Mouse (Mus musculus): ENCODE measurements at regions not wholly inside any gene's neighbourhood (a gene's known extent, or its start where the extent isn't known, plus 50 kb on each side); places are given as distances from the start of the nearest gene placed in this dataset.

GRCm38 (mm10) chr8:89234041-89234440 lies 190.1 kb upstream of the Sall1 start:
- Histone ChIP-seq H3K9me3 (ENCODE audit: low read length) (no peaks in the 10 kb centered on the region), H3K4me3 (replicated peaks; ENCODE audit: low read length) (no peak overlapping the region), H3K36me3 (ENCODE audit: insufficient read depth, low read length) (no peaks in the 10 kb centered on the region), H3K4me1 (replicated peaks; ENCODE audit: low read depth, low read length) (no peaks in the 10 kb centered on the region), H3K27me3 (ENCODE audit: insufficient read depth, low read length) (no peaks in the 10 kb centered on the region)
- no peak for TF ChIP-seq POU5F1 (IDR thresholded peaks at IDR 0.05; ENCODE audit: borderline replicate concordance, low read length)
- TF ChIP-seq CTCF (conservative IDR thresholded peaks at IDR 0.05; ENCODE audit: low read length), result no peak
- no peak for TF ChIP-seq NANOG (IDR thresholded peaks at IDR 0.05; ENCODE audit: borderline replicate concordance, low read length)

DNA sequence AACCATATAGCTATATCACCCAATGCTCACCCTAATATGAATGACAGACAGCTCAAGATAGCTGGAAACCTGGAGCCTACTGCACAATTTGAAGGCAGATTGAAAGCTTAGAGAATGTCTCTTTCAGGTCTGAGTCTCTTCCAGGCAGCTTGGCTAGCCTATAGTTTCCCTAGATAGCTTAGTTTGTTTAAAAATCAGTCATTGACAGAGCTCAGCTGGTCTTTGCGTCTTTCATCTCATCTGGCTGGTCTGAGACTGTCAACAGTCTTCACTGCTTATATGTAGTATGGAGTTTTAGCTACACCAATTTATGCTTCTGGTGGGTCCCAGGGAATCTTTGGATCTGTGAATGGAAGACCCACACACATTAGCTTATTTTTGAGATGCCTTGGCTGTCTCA lies 188.4 kb upstream of the Sall1 start:
- Histone ChIP-seq H3K4me1 (replicated peaks; ENCODE audit: low read depth, low read length) (no peaks in the 10 kb centered on the region), H3K4me3 (replicated peaks; ENCODE audit: low read length) (no peak overlapping the region), H3K9me3 (ENCODE audit: low read length) (no peaks in the 10 kb centered on the region), H3K27me3 (ENCODE audit: insufficient read depth, low read length) (no peaks in the 10 kb centered on the region), H3K36me3 (ENCODE audit: insufficient read depth, low read length) (no peaks in the 10 kb centered on the region)
- no peak for TF ChIP-seq CTCF (conservative IDR thresholded peaks at IDR 0.05; ENCODE audit: low read length)
- TF ChIP-seq NANOG (IDR thresholded peaks at IDR 0.05; ENCODE audit: borderline replicate concordance, low read length), result no peak
- no peak for TF ChIP-seq POU5F1 (IDR thresholded peaks at IDR 0.05; ENCODE audit: borderline replicate concordance, low read length)

GRCm38 (mm10) chr8:89229144-89229543 lies 185.2 kb upstream of the Sall1 start:
- Histone ChIP-seq H3K36me3 (ENCODE audit: insufficient read depth, low read length) (no peaks in the 10 kb centered on the region), H3K4me1 (replicated peaks; ENCODE audit: low read depth, low read length) (no peaks in the 10 kb centered on the region), H3K9me3 (ENCODE audit: low read length) (no peaks in the 10 kb centered on the region), H3K4me3 (replicated peaks; ENCODE audit: low read length) (no peak overlapping the region), H3K27me3 (ENCODE audit: insufficient read depth, low read length) (no peaks in the 10 kb centered on the region)
- TF ChIP-seq POU5F1 (IDR thresholded peaks at IDR 0.05; ENCODE audit: borderline replicate concordance, low read length) (no peak), CTCF (conservative IDR thresholded peaks at IDR 0.05; ENCODE audit: low read length) (no peak), NANOG (IDR thresholded peaks at IDR 0.05; ENCODE audit: borderline replicate concordance, low read length) (no peak)

GRCm38 (mm10) chr8:89220870-89221269 lies 176.9 kb upstream of the Sall1 start:
- H3K27me3 ChIP-seq (ENCODE audit: insufficient read depth, low read length), result no peaks in the 10 kb centered on the region

GRCm38 (mm10) chr8:89220381-89220780 lies 176.4 kb upstream of the Sall1 start:
- TF ChIP-seq POU5F1 (IDR thresholded peaks at IDR 0.05; ENCODE audit: borderline replicate concordance, low read length), result no peak
- TF ChIP-seq NANOG (IDR thresholded peaks at IDR 0.05; ENCODE audit: borderline replicate concordance, low read length), result no peak
- TF ChIP-seq CTCF (conservative IDR thresholded peaks at IDR 0.05; ENCODE audit: low read length), result no peak

More at GRCm38 (mm10) chr8:89220870-89221269, 176.9 kb upstream of the Sall1 start:
- Histone ChIP-seq H3K4me3 (replicated peaks; ENCODE audit: low read length) (no peak overlapping the region), H3K4me1 (replicated peaks; ENCODE audit: low read depth, low read length) (no peaks in the 10 kb centered on the region), H3K9me3 (ENCODE audit: low read length) (no peaks in the 10 kb centered on the region), H3K36me3 (ENCODE audit: insufficient read depth, low read length) (no peaks in the 10 kb centered on the region)
- no peak for TF ChIP-seq POU5F1 (IDR thresholded peaks at IDR 0.05; ENCODE audit: borderline replicate concordance, low read length)

DNA sequence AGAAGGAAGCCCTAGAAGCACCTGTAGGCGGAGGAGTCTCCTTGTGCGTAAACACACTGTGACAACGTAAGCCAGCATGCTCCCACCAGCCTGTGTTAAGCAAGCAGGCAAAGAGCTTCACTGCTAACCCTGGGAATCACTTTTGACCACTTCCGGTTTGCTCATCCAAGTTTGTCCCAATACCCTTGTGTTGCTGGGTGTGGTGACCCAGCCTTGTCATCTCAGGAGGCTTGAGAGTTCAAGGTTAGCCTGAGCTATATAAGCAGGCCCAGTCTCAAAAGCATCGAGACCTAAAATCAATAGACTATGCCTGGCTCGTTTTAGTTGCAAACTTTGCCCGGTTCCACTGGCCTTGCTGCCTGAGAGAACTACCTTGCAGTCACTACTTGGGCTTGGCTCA lies 175.2 kb upstream of the Sall1 start:
- Histone ChIP-seq H3K36me3 (ENCODE audit: insufficient read depth, low read length) (no peaks in the 10 kb centered on the region), H3K4me3 (replicated peaks; ENCODE audit: low read length) (no peak overlapping the region), H3K9me3 (ENCODE audit: low read length) (no peaks in the 10 kb centered on the region), H3K27me3 (ENCODE audit: insufficient read depth, low read length) (no peaks in the 10 kb centered on the region), H3K4me1 (replicated peaks; ENCODE audit: low read depth, low read length) (no peaks in the 10 kb centered on the region)
- TF ChIP-seq NANOG (IDR thresholded peaks at IDR 0.05; ENCODE audit: borderline replicate concordance, low read length), result no peak
- TF ChIP-seq POU5F1 (IDR thresholded peaks at IDR 0.05; ENCODE audit: borderline replicate concordance, low read length), result no peak
- TF ChIP-seq CTCF (conservative IDR thresholded peaks at IDR 0.05; ENCODE audit: low read length), result no peak

More at GRCm38 (mm10) chr8:89220381-89220780, 176.4 kb upstream of the Sall1 start:
- no peaks in the 10 kb centered on the region for H3K36me3 ChIP-seq (ENCODE audit: insufficient read depth, low read length)
- H3K4me1 ChIP-seq (replicated peaks; ENCODE audit: low read depth, low read length), result no peaks in the 10 kb centered on the region
- no peak overlapping the region for H3K4me3 ChIP-seq (replicated peaks; ENCODE audit: low read length)
- no peaks in the 10 kb centered on the region for H3K9me3 ChIP-seq (ENCODE audit: low read length)
- H3K27me3 ChIP-seq (ENCODE audit: insufficient read depth, low read length), result no peaks in the 10 kb centered on the region

DNA sequence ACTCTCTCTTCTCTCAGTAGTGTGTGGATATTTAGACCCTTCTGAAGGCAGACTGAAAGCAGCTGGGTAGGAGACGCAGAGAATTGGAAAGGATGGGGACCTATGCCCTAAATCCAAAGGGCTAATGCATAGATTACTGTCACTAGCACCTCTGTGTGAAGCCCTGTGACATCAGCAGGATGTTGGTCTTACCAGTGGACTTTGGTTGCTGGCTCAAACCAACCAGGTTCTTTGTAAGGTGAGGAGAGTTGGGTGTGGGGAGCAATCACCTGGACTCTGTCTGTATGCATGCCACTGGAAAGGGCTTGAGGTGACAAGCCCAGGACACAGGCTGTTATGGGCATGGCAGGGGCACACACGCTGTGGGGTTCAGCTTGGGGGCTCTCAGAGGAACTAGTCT lies 173.7 kb upstream of the Sall1 start:
- no peaks in the 10 kb centered on the region for H3K9me3 ChIP-seq (ENCODE audit: low read length)
- no peak for TF ChIP-seq CTCF (conservative IDR thresholded peaks at IDR 0.05; ENCODE audit: low read length)
- TF ChIP-seq POU5F1 (IDR thresholded peaks at IDR 0.05; ENCODE audit: borderline replicate concordance, low read length), result no peak
- no peak for TF ChIP-seq NANOG (IDR thresholded peaks at IDR 0.05; ENCODE audit: borderline replicate concordance, low read length)
- no peaks in the 10 kb centered on the region for H3K36me3 ChIP-seq (ENCODE audit: insufficient read depth, low read length)
- H3K27me3 ChIP-seq (ENCODE audit: insufficient read depth, low read length), result no peaks in the 10 kb centered on the region
- H3K4me1 ChIP-seq (replicated peaks; ENCODE audit: low read depth, low read length), result no peaks in the 10 kb centered on the region
- no peak overlapping the region for H3K4me3 ChIP-seq (replicated peaks; ENCODE audit: low read length)

- H3K27me3 ChIP-seq (ENCODE audit: insufficient read depth, low read length), result no peaks in the 10 kb centered on the region
- TF ChIP-seq NANOG (IDR thresholded peaks at IDR 0.05; ENCODE audit: borderline replicate concordance, low read length), result no peak
- no peak for TF ChIP-seq CTCF (conservative IDR thresholded peaks at IDR 0.05; ENCODE audit: low read length)
- no peak for TF ChIP-seq POU5F1 (IDR thresholded peaks at IDR 0.05; ENCODE audit: borderline replicate concordance, low read length)
These were observed 168.0 kb upstream of the Sall1 start for GRCm38 (mm10) chr8:89211931-89212330.

GRCm38 (mm10) chr8:89210684-89211083 lies 166.7 kb upstream of the Sall1 start:
- TF ChIP-seq POU5F1 (IDR thresholded peaks at IDR 0.05; ENCODE audit: borderline replicate concordance, low read length) (no peak), CTCF (conservative IDR thresholded peaks at IDR 0.05; ENCODE audit: low read length) (no peak), NANOG (IDR thresholded peaks at IDR 0.05; ENCODE audit: borderline replicate concordance, low read length) (no peak)
- Histone ChIP-seq H3K4me3 (replicated peaks; ENCODE audit: low read length) (no peak overlapping the region), H3K4me1 (replicated peaks; ENCODE audit: low read depth, low read length) (no peaks in the 10 kb centered on the region), H3K27me3 (ENCODE audit: insufficient read depth, low read length) (no peaks in the 10 kb centered on the region), H3K36me3 (ENCODE audit: insufficient read depth, low read length) (no peaks in the 10 kb centered on the region), H3K9me3 (ENCODE audit: low read length) (no peaks in the 10 kb centered on the region)

More at GRCm38 (mm10) chr8:89211931-89212330, 168.0 kb upstream of the Sall1 start:
- Histone ChIP-seq H3K4me3 (replicated peaks; ENCODE audit: low read length) (no peak overlapping the region), H3K9me3 (ENCODE audit: low read length) (no peaks in the 10 kb centered on the region), H3K36me3 (ENCODE audit: insufficient read depth, low read length) (no peaks in the 10 kb centered on the region), H3K4me1 (replicated peaks; ENCODE audit: low read depth, low read length) (no peaks in the 10 kb centered on the region)

Data from E14TG2a.4 (cell line).